Mouse (Mus musculus): Measurements from ENCODE around the gene Gdf11.

- no peak for TF ChIP-seq MYOG (IDR thresholded peaks at IDR 0.05; ENCODE audit: control insufficient read depth, extremely low read depth, insufficient read length)
- no peak for TF ChIP-seq USF1 (IDR thresholded peaks at IDR 0.05; ENCODE audit: low read depth)
- no peak for TF ChIP-seq CTCF (IDR thresholded peaks at IDR 0.05; ENCODE audit: control insufficient read depth, insufficient read depth, insufficient read length)
- no peak for TF ChIP-seq MAX (IDR thresholded peaks at IDR 0.05)
- no peak for TF ChIP-seq MYOD1 (IDR thresholded peaks at IDR 0.05; ENCODE audit: control insufficient read depth, insufficient read length, low read depth)
Observed at GRCm38 (mm10) chr10:128878811-128879210, 12.7 kb downstream of the Gdf11 start.
